Mouse (Mus musculus) forebrain, embryonic 14.5 days (tissue): ENCODE results near the gene Apba3. TPM values are rescaled to one million over a fixed set of nuclear protein-coding genes. Genes with fewer than 3 reads are reported as not detected.
A peak's percentile ranks its signal among the peaks of the same experiment; 100 is the strongest.
"Not testable (repeated sequence)": the region's sequence is repeated elsewhere in the genome, so short reads cannot be mapped to it uniquely, and the experiment has no call there.

Experiments used
- ATAC-seq: fragments of 200-750 bp; cut with Nextera tagmentation; 2 replicates; pipeline ENCODE4 v1.8.0; 2017; ENCODE audit warnings: mild to moderate bottlenecking, moderate library complexity
- DNase-seq: peaks from one replicate; pipeline ENCODE4 v3.0.0-alpha.2; 2015; ENCODE audit warnings: low spot score
- H3K27ac ChIP-seq: fragments of 300-500 bp; sonication (generic); 2 replicates; pipeline ENCODE4 v1.5.1; 2014; ENCODE audit warnings: low read depth, mild to moderate bottlenecking, control low read depth, low read length, moderate library complexity
- H3K27me3 ChIP-seq: fragments of 300-500 bp; sonication (generic); replicated peaks from 2 replicates; pipeline ENCODE4 v1.6.1; 2014; ENCODE audit warnings: low read length, control low read depth, mixed read lengths; ENCODE audit not compliant: control insufficient read depth, insufficient read depth
- H3K36me3 ChIP-seq: fragments of 300-500 bp; sonication (generic); 2 replicates; pipeline ENCODE4 v1.6.1; 2014; ENCODE audit warnings: low read length, control low read depth; ENCODE audit not compliant: control insufficient read depth, insufficient read depth
- H3K4me1 ChIP-seq: fragments of 300-500 bp; sonication (generic); 2 replicates; pipeline ENCODE4 v1.6.1; 2014; ENCODE audit warnings: antibody characterized with exemption, low read length, control low read depth; ENCODE audit not compliant: control insufficient read depth, insufficient read depth
- H3K4me2 ChIP-seq: fragments of 300-500 bp; sonication (generic); 2 replicates; pipeline ENCODE4 v1.6.1; 2014; ENCODE audit warnings: mild to moderate bottlenecking, control low read depth, low read length
- H3K4me3 ChIP-seq: fragments of 300-500 bp; sonication (generic); 2 replicates; pipeline ENCODE4 v1.5.1; 2014; ENCODE audit warnings: low read depth, low read length, control low read depth
- H3K9ac ChIP-seq: fragments of 300-500 bp; sonication (generic); 2 replicates; pipeline ENCODE4 v1.6.1; 2014; ENCODE audit warnings: mild to moderate bottlenecking, low read length, control low read depth, moderate library complexity
- H3K9me3 ChIP-seq: fragments of 300-500 bp; sonication (generic); replicated peaks from 2 replicates; pipeline ENCODE4 v1.6.1; 2016; ENCODE audit warnings: low read length, control low read depth, mixed read lengths; ENCODE audit not compliant: control insufficient read depth
- WGBS: fragments of 180-500 bp; shearing (Covaris S2); extraction: QIAGEN DNeasy Blood & Tissue Kit; methylation state at CpG from one replicate; pipeline ENCODE4 v1.1.7; 2014; 5-methylcytosine and 5-hydroxymethylcytosine counted together
- polyA plus RNA-seq: library from polyadenylated mRNA; unstranded; fragments of >200 nt; fragmentation: Nextera tagmentation; extraction: Ambion mirVana; gene quantifications from 2 replicates; pipeline ENCODE4 v1.2.1, GENCODE M21; 2014

Apba3 gene
- 30.5 and 36.8 TPM in 2 replicates for polyA plus RNA-seq

GRCm38 (mm10) chr10:81266211-81267105 lies at the start of gene Apba3, which contains the start of gene Mrpl54:
Gene Apba3, plus strand, starts transcription at chr10:81266960.
Gene Mrpl54, minus strand, starts transcription at chr10:81266934.
- Histone ChIP-seq H3K9me3 (no peaks in the 10 kb centered on the region), H3K4me1 (peaks cover 10% of the 10 kb centered on the region), H3K27me3 (no peaks in the 10 kb centered on the region), H3K36me3 (peaks cover 42% of the 10 kb centered on the region), H3K27ac (peak within 1 kb of the TSS; percentile 77), H3K9ac (peak within 1 kb of the TSS; percentile 76), H3K4me3 (peak within 1 kb of the TSS; percentile 60), H3K4me2 (peak within 1 kb of the TSS; percentile 62)
- ATAC-seq: peak; percentile 95
- DNase-seq: peak; percentile 98
- under 1% methylated on average over 48 of the region's 48 CpGs for WGBS

DNA sequence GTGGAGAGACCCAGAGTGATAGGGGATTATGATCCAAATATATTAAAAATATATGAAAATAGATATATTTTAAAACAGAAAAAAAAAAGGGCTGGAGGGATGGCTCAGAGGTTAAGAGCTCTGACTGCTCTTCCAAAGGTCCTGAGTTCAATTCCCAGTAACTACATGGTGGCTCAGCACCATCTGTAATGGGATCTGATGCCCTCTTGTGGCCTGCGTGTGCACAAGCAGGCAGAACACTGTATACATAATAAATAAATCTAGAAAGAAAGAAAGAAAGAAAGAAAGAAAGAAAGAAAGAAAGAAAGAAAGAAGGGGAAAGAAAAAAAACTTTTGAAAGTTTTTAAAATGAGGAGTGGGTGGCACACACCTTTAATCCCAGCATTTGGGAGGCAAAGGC lies 49.5 kb upstream of the Apba3 start:
- 15% methylated on average over 1 of the region's 1 CpGs for WGBS
- H3K27ac ChIP-seq, H3K9me3 ChIP-seq, H3K4me1 ChIP-seq, ATAC-seq, H3K4me3 ChIP-seq, H3K4me2 ChIP-seq, H3K27me3 ChIP-seq, H3K9ac ChIP-seq: not testable (repeated sequence)
- peaks cover 71% of the 10 kb centered on the region for H3K36me3 ChIP-seq
- DNase-seq: peak; percentile 25

- no peaks in the 10 kb centered on the region for H3K9me3 ChIP-seq
- no peak overlapping the region for H3K9ac ChIP-seq
- no peaks in the 10 kb centered on the region for H3K27me3 ChIP-seq
- no peak overlapping the region for H3K4me3 ChIP-seq
- H3K4me1 ChIP-seq: no peaks in the 10 kb centered on the region
- DNase-seq: peak; percentile 49
- 41% methylated on average over 7 of the region's 7 CpGs for WGBS
- 0 out of 2 replicates have a peak, but pooled peaks have one; percentile 23 for ATAC-seq
- H3K4me2 ChIP-seq: no peak overlapping the region
- no peak overlapping the region for H3K27ac ChIP-seq
- peaks cover 70% of the 10 kb centered on the region for H3K36me3 ChIP-seq
Measured at GRCm38 (mm10) chr10:81217964-81218363, 48.8 kb upstream of the Apba3 start.

GRCm38 (mm10) chr10:81221402-81222015 lies 45.3 kb upstream of the Apba3 start:
- DNase-seq (no peak), ATAC-seq (no peak)
- no peaks in the 10 kb centered on the region for H3K4me1 ChIP-seq
- H3K4me2 ChIP-seq: no peak overlapping the region
- H3K27me3 ChIP-seq: no peaks in the 10 kb centered on the region
- H3K36me3 ChIP-seq: peaks cover 64% of the 10 kb centered on the region
- WGBS: 89% methylated on average over 5 of the region's 5 CpGs
- no peak overlapping the region for H3K9ac ChIP-seq
- no peak overlapping the region for H3K4me3 ChIP-seq
- no peaks in the 10 kb centered on the region for H3K9me3 ChIP-seq
- H3K27ac ChIP-seq: no peak overlapping the region

DNA sequence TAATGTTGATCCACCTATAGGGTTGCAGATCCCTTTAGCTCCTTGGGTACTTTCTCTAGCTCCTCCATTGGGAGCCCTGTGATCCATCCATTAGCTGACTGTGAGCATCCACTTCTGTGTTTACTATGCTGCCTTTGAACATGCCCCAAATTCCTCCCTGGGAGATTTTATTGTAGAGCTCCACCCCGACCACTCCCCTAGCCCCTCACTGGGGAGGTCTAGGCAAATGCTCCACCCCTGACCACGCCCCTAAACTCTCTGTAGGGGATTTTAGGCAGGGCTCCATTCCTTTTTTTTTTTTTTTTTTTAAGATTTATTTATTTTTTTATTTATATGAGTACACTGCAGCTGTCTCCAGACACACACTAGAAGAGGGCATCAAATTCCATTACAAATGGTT lies 43.0 kb upstream of the Apba3 start:
- H3K27me3 ChIP-seq, H3K27ac ChIP-seq, ATAC-seq, H3K9me3 ChIP-seq, H3K4me1 ChIP-seq, H3K9ac ChIP-seq, DNase-seq, H3K4me3 ChIP-seq, H3K4me2 ChIP-seq: not testable (repeated sequence)
- WGBS: 56% methylated on average over 2 of the region's 2 CpGs
- peaks cover 50% of the 10 kb centered on the region for H3K36me3 ChIP-seq

DNA sequence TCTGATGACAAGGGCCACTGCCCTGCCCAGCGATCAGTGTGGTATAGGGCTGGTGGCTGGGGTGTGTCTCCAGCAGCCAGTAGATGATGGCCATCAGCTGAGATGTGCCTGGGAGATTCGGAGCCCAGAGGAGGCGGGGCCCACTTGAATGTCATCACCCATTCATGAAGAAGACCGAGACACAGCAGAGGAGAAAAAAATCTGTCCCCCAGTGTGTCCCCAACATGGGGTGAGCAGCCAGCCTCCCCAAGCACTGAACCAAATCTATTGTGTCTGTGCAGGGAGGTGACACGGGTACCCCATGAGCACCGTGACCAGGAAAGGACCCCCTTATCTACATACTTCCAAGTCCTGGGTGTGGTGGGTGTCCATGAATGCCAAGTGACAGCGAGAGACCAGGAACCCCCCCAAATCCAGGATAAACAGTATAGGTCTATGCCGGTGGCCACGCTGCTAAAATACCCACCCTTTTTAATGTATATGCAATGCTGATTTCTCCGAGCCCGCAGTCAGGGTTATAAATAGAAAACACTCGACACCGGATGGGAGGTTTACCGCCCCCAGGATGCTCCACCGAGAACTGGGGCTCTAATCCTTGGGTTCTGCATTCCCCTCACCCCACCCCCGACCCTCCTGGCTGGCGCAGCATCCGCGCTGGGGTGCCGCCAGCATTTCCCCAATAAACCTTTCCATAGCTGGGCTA lies 36.9 kb upstream of the Apba3 start:
- peak overlapping the region; percentile 76 for H3K4me2 ChIP-seq
- ATAC-seq (peak; percentile 14; the same call in 1 of the 2 replicates), DNase-seq (peak; percentile 37)
- H3K36me3 ChIP-seq: peaks cover 5% of the 10 kb centered on the region; the same call in 1 of the 2 replicates
- peak overlapping the region; percentile 64 for H3K4me3 ChIP-seq
- H3K27ac ChIP-seq: peak overlapping the region; percentile 92
- WGBS: 12% methylated on average over 20 of the region's 20 CpGs
- H3K27me3 ChIP-seq: no peaks in the 10 kb centered on the region
- peaks cover 17% of the 10 kb centered on the region; the same call in 1 of the 2 replicates for H3K4me1 ChIP-seq
- H3K9me3 ChIP-seq: no peaks in the 10 kb centered on the region
- peak overlapping the region; percentile 91 for H3K9ac ChIP-seq

DNA sequence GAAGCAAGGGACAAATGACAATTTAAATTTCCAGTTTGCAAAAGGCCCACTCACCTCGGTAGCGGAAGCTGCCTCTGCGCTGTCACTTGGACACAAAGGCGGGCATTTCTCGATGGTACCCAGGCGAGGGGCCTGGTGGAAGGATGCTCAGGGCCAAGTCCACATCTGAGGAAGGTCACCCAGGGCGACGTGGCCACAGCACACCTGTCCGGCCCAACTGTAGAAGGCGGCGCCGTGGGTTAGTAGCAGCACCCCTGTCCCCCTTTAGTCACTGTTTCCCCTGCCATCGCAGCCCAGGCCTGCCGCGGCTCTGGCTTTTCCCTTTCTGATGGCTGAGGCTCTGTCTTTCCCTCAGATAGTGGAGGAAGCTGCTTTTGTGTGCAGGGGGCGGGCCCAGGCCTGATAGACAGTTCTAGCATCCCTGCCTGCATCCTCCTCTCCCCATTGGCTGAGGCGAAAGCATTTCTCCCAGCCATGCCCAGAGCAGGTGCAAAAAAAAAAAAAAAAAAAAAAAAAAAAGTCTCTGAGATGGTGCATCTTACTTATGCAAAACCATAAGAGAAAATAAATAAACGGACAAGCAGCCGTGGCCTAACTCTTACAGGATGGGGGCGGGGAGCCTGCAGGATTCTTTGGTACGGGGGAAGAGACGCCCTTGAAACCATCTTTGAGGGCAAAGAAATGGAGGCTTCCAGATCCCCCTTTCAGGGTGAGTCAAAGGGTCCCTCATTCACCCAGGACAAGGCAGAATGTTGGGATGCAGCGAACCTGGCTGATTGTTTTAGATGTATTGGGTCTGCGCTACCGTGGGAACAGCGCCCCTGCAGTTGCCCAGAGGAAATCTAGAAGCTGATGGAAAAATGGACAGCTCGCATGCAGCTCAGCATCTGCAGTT lies 36.1 kb upstream of the Apba3 start, which contains the start of gene Atcay:
Atcay (minus strand) TSS at position 396 of the 895 bp plus-strand sequence.
- WGBS: 4% methylated on average over 27 of the region's 27 CpGs
- ATAC-seq: peak; percentile 92

More for the DNA sequence above, 36.1 kb upstream of the Apba3 start, which contains the start of gene Atcay:
- peak within 1 kb of the TSS; percentile 64 for H3K4me3 ChIP-seq
- peaks cover 17% of the 10 kb centered on the region; the same call in 1 of the 2 replicates for H3K4me1 ChIP-seq
- H3K36me3 ChIP-seq: peaks cover 3% of the 10 kb centered on the region; the same call in 1 of the 2 replicates
- H3K9ac ChIP-seq: peak within 1 kb of the TSS; percentile 91
- no peaks in the 10 kb centered on the region for H3K27me3 ChIP-seq
- H3K27ac ChIP-seq: peak within 1 kb of the TSS; percentile 92
- peak within 1 kb of the TSS; percentile 76 for H3K4me2 ChIP-seq
- DNase-seq: peak; percentile 95
- no peaks in the 10 kb centered on the region for H3K9me3 ChIP-seq
